Mouse (Mus musculus) liver, adult 2 months (tissue): ENCODE data around the gene Mta2.

Experiments used
- CTCF ChIP-seq: fragments of 200-500 bp; IDR thresholded peaks from 2 replicates; pipeline ENCODE4 v1.5.1; 2011; ENCODE audit warnings: low read depth, low read length, control low read depth
- POLR2A ChIP-seq: fragments of 200-500 bp; IDR thresholded peaks from 2 replicates; pipeline ENCODE4 v1.6.1; 2011; ENCODE audit warnings: low read length, control low read depth; ENCODE audit not compliant: insufficient read depth; ENCODE audit errors: extremely low read depth

DNA sequence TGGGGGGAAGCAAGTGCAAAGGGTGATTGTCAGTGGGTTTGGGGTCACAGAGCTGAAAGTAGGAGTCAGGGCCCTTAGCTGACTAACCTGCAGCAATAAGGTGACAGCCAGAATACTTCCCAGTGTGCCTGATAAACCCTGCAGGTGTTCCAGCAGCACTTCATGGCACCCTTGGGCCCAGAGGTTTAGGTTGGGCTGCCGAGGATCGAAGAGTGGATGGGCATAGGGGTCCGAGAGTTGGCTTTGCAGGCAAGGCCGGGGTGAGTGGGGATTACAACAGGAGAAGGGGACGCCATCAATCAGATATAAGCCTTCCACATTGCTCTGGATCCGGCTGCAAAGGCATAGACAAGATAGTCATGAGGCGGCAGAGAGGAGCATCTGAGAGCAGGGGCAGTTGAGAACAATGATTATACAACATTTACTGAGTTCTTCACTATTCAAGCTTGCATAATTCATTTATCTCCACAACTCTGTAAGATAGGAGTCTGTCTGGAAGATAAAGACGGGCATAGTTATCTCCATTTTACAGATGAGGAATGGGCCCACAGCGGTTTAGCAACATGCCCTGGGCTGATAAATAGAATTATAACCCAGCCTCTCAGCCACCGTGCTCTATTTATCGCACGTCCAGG, 13.7 kb upstream of the Mta2 start:
- TF ChIP-seq CTCF (no peak), POLR2A (no peak)
